Mouse (Mus musculus): ENCODE results near the gene Slc30a10. TPM values are rescaled to one million over a fixed set of nuclear protein-coding genes. Genes with fewer than 3 reads are reported as not detected.

Slc30a10 gene
- polyA plus RNA-seq (2012; rRNA removed) = 6.5 and 15.3 TPM in 2 replicates

DNA sequence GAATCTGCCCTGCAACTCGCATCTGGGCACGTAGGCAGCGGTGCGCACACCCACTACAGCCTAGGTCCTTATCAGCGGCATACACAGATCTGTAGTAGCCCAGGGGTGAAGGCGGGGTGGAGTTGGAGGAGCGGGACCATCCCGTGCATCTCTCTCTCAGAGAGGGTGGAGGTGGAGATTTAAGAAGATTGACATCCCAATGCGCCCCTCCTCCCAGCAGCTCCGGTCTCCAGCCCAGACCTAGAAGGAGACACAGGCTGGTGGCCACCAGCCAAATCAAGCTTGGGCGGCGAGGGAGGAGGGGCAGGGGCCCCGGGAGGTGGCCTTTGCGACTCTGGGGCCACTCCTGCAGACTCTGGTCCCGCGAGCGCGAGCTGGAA, at the start of gene Slc30a10:
Gene Slc30a10 (plus strand): TSS at position 274 of the 380 bp plus-strand sequence.

Other genes with a start within 250 kb of the Slc30a10 start
- gene Iars2, start 125.5 kb upstream of the Slc30a10 start, polyA plus RNA-seq (2012; rRNA removed) = 35.3 and 37.2 TPM in 2 replicates
- 78.2 and 104 TPM in 2 replicates for gene Bpnt1, start 122.7 kb upstream of the Slc30a10 start, polyA plus RNA-seq (2012; rRNA removed)
- 5.5 and 6.8 TPM in 2 replicates for gene Eprs, start 91.8 kb upstream of the Slc30a10 start, polyA plus RNA-seq (2012; rRNA removed)

Measured in colon, adult 2 months (tissue).